In the genomic region with DNA sequence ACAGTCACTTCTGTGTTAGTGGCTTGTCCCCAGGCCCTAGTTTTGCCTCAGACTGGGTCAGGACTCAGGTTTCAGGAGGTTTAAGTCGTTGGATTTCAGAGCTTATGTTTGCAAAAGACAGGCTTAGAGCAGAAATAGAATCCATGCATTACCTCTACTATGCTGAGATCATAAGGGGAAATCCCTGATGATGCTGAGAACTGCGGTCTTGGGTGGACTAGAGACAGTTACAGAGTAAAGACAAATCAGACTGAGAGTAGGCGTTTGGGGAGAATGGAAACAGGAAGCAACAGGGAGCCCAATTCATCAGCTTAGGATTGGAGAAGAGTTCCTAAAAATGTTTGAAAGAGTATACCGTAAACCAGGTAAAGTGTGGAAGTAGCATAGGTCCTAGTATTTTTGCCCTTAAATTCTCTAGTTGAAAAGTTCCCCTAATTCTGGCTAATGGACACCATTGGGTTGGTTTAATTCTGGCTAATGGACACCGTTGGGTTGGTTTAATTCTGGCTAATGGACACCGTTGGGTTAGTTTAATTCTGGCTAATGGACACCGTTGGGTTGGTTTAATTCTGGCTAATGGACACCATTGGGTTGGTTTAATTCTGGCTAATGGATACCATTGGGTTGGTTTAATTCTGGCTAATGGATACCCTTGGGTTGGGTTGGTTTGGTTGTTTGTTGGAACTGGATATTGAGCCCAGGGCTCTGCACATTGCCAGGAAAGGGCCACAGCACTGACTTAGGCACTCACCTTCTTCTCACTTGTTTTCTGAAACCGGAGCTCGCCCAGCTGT, we compare ENCODE assay signal across 17 mouse cellular contexts. TPM values are rescaled to one million over a fixed set of nuclear protein-coding genes. Genes with fewer than 3 reads are reported as not detected.
"Had no signal": no experiment of that assay in that cellular context is flagged by ENCODE, and none has a peak within 500 bp of the region (broad histone marks: within the 10 kb centered on the region; RNA-seq: fewer than 3 reads in every experiment).

No protein-coding gene starts in this region.

- H3K4me2 ChIP-seq: limb, embryonic 12.5 days; liver, embryonic 13.5 days; lung, embryonic 15.5 days; neural tube, embryonic 15.5 days had no signal

- H3K9me3 ChIP-seq: limb, embryonic 12.5 days; liver, embryonic 13.5 days; lung, embryonic 15.5 days; midbrain, embryonic 10.5 days; neural tube, embryonic 15.5 days had no signal

- H3K27ac ChIP-seq: limb, embryonic 12.5 days; liver, embryonic 13.5 days; lung, embryonic 15.5 days; midbrain, embryonic 10.5 days; neural tube, embryonic 15.5 days had no signal

- H3K9ac ChIP-seq: limb, embryonic 12.5 days; liver, embryonic 13.5 days; liver, postnatal 0 days; lung, embryonic 15.5 days; neural tube, embryonic 15.5 days had no signal

- H3K27me3 ChIP-seq: limb, embryonic 12.5 days; liver, embryonic 13.5 days; lung, embryonic 15.5 days; neural tube, embryonic 15.5 days had no signal

- DNase-seq: kidney, adult 18-20 months; layer of hippocampus, postnatal 36 days; liver; liver, embryonic 13.5 days; liver, postnatal 0 days; midbrain, embryonic 14.5 days; right cerebral cortex, adult 18-20 months; right cerebral cortex, postnatal 25 days; thymus, postnatal 4 days had no signal

- H3K4me3 ChIP-seq: limb, embryonic 12.5 days; liver, embryonic 13.5 days; lung, embryonic 15.5 days; midbrain, embryonic 10.5 days; myocyte; neural tube, embryonic 15.5 days had no signal

- ATAC-seq: liver, postnatal 0 days had no signal

RNA-seq across cellular contexts. Expression of gene Adprhl1, which starts 39.9 kb away (rescaled TPM):
- total RNA-seq: megakaryocyte progenitor cell, adult 5-6 weeks had no signal
- polyA plus RNA-seq: large intestine, adult 2 months; liver, postnatal 0 days; midbrain, embryonic 10.5 days; midbrain, embryonic 14.5 days; small intestine, adult 2 months had no signal
